Mouse (Mus musculus): ENCODE measurements at regions not wholly inside any gene's neighbourhood (a gene's known extent, or its start where the extent isn't known, plus 50 kb on each side); places are given as distances from the start of the nearest gene placed in this dataset.

DNA sequence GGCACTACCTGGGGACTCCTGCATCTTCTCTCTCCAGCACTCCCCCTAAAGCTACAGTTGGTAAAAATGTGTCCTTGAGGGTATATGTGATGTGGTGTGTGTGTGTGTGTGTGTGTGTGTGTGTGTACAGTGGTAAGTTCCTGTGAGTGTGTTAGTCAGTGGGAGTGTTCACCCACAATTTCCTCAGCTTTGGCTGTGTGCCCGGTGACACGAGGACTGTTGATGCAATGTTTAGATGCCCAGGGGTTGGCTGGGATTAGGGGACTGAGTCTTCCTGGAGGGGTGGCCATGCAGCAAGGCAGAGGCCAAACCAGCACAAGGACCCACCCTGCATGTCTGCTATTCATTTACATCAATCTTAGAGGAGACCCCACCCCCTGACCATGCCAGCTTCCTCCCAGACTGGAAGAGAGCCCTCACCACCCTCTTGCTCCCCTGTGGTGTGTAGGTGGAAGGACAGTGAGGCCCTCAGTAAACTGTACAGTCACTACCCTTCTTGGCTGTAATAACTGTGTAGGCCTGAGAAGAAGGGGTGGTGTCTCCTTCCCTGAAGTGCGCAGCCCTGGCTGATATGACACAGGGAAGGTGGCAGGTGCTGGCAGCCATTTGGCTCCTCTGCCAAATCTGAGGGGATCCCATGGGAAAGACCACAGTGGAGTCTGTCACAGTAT is 75.8 kb upstream of the Gm26897 start:
- no peak for TF ChIP-seq POLR2A (IDR thresholded peaks at IDR 0.05; ENCODE audit: borderline replicate concordance, insufficient read depth, low read length)
- TF ChIP-seq CTCF (IDR thresholded peaks at IDR 0.05; ENCODE audit: borderline replicate concordance, insufficient read depth, low read depth, low read length) = no peak
